Mouse (Mus musculus): ENCODE measurements around the gene Hspa1b.

The Hspa1b gene

DNA sequence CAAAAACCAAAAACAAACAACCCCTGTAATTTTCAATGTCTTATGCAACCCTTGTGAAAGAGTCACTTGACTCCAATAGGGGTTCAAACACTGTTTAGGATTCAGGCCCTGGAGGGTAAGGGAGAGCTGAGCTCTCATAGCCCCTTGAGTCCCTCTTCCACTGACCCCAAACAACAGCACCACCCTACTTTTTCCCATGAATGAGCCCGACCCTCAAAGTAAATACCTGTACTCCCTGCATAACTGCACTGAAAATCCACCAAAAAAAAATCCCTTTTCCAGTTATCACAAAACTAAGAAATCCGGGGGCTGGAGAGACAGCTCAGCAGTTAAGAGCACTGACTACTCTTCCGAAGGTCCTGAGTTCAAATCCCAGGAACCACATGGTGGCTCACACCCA is 3.2 kb downstream of the Hspa1b start:
- no peak for DNase-seq (ENCODE audit: extremely low spot score, low spot score)

DNA sequence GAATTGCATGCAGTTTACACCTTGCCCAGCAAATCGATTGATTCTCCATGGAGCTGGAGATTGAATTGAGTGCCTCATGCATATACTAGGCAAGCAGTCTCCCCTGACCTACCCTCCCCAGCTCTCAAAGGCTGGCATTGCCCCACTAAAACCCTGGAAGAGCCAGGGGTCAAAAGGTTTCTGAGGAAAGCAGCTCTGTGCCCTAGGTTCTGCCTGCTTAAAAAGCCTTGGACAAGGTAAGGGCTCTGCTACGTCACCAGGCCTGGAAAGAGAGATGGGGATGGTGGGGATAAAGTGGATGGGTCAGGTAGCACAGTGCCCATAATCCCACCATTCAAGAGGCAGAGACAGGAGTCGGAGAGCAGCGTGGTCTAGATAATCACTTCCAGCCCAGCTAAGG is 4.2 kb downstream of the Hspa1b start:
- no peak for DNase-seq (ENCODE audit: extremely low spot score, low spot score)

DNA sequence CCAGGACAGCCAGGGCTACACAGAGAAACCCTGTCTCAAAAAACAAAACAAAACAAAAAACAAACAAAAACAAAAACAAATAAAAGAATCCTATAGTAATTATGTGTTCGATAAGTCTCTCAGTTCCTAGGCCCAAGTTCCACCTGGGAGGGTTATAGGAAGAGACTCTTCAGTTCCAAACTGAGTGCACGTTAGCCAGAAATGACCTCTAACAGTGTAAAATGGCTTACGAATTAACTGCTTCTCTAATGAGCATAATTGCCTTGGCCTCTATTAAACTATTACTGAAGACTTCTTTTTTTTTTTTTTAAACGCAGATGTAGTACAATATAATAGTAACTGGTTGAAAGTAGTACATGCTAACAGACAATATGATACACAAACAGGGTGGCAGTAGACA is 5.1 kb downstream of the Hspa1b start:
- DNase-seq (ENCODE audit: extremely low spot score, low spot score) = no peak

DNA sequence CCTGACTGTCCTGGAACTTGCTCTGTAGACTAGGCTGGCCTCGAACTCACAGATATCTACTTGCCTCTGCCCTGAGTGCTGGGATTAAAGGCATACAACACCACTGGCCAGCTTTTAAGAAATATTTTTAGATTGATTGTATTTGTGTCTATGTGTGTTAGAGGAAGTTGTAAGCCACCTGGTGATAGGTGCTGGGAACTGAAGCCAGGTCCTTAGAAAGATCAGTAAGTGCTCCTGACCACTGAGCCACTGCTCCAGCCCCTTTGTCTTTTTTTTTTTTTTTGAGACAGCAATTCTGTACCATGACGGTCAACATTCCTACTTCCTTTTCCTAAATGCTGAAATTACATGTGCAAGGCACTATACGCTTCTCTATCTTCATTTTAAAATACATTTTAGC is 5.8 kb downstream of the Hspa1b start:
- DNase-seq (ENCODE audit: extremely low spot score, low spot score) = no peak

DNA sequence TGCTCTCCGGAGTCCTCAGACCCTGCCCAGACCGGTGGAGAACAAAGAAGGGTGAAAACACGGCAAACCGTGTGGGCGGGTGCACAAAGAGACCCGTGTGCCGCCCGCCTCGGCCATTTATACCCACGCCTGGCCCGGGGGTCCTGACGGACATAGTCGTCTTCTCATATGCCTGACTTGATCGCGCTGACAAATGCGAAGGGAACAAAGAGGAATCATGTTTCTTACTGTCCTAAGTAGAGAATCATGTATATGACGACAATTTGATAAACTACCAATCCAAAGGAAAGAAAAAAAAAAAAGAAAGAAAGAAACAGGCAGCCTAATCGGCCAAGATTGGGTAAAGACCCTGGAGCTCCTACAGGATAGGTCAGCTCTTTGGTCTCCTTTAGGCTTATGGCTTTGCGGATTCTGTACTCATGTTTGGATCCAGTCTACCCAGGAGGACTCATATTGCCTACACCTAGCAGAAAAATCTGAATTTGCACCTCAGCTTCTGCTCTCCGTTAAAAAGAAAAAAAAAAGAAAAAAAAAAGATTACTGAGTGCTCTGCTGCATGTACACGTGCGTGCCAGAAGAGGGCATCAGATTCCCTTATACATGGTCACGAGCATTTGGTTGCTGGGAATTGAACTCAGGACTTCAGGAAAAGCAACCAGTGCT is 6.5 kb downstream of the Hspa1b start:
- peak; percentile 90 for DNase-seq (ENCODE audit: extremely low spot score, low spot score)

DNA sequence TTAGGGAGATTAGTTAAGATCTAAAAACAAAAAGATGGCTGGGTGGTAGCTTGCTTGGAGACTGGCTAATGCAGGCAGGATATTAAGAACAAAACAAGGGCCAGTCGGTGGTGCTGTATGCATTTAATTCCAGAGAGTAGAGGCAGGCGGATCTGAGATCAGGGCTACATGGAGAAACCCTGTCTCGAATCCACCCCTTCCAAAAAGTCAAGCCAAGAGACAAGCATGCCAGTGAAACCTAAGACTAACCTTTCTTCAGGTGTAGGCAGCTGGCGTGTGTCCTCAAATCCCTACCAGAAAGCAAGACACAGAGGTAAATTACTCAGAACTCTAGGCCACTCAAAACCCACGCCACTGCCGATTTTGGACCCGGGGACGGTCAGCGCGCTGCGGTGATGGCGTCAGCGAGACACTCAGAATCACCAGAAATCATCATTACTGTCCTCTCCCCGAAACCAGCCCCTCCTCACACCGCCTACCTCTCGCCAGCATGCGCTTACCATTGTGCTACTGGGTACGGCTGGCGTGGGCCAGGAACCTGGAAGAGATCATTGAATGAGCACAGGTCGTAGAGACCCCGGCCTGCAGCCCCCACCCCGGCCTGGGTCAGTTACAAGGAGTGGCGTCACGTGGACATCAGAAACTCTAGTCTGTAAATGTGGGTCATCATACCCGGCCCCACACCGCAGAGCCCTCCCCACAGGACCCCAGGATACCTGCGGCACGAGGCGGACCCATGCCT is 7.2 kb downstream of the Hspa1b start:
- no peak for DNase-seq (ENCODE audit: extremely low spot score, low spot score)

DNA sequence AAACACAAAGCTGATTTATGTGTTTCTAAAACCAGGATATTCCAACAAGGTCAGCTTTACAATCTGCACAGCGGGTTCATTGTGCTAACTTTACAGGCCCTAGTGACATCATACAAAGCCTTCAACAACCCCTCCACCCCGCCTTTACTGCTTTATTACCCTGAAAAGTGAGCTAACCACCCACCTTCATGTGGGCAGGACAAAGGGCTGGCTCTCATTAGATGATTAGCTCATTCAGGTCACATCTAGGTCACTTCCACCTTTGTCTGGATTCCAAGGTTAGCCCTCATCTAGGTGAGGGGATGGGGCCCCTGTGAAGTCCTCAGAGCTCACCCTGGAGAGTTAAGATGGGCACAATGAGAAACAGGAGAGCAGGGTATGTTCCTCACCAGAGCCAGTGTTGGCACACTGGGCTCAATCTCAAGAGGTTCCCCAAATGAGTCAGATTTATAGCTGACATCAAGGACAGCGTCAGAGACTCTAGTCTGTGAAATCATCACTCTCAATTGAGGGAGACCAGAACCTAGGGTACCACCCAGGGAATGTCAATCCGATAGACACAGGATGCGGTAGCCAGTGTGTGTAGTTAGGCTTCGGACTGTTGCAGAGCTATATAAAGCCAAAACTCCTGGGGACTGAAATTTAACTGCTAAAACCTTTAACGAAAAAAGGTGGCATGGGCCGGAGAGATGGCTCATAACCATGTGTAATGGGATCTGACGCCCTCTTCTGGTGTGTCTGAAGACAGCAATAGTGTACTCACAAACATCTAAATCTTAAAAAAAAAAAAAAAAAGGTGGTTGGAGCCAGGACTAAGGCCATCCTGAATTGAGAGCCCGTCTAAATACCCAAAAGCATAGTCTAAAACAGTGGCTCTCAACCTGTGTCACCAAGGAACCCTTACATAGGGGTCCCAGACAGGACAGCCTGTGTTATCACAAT is 8.3 kb downstream of the Hspa1b start:
- peak; percentile 17 for DNase-seq (ENCODE audit: extremely low spot score, low spot score)

DNA sequence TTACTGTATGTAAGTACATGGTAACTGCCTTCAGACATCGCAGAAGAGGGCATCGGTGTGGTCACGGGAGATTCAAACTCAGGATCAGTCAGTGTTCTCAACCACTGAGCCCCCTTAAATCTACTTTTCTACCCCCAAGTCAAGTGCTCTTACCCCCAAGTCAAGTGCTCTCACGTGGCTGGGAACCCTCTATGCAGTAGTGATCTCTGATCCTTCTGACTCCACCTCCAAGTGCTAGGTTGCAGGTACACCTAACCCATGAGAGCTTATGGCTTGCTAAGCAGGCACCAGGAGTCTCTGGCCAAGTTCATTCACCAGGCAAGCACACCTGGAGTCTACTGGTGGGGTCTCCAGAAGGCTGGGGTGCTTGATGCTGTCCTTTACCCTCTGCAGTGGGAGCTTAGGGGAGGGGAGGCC is 9.5 kb downstream of the Hspa1b start:
- DNase-seq (ENCODE audit: extremely low spot score, low spot score) = peak; percentile 65

DNA sequence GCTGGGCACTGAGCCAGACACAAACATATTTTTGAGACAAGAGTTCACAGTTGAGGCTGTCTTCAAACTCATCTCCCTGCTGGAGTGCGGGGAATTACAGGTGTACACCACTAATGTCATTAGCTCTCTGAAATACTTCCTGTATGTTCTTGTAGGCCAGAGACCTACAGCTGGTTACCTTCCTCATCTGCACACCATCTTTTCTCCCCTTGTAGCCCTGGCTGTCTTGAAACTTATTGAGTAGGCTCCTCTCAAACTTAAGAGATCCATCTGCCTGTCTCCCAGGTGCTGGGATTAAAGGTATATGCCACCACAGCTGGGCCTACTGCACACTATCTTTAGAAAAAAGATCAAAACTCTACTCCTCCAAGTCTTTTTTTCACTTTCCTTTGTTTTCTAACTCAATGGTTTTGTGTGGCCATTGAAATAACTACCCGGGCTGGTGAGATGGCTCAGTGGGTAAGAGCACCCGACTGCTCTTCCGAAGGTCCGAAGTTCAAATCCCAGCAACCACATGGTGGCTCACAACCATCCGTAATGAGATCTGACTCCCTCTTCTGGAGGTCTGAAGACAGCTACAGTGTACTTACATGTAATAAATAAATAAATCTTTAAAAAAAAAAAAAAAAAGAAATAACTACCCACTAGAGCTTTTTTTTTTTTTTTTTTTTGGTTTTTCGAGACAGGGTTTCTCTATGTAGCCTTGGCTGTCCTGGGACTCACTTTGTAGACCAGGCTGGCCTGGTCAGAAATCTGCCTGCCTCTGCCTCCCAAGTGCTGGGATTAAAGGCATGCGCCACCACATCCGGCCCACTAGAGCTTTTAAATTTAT is 10.1 kb downstream of the Hspa1b start:
- peak; percentile 38 for DNase-seq (ENCODE audit: extremely low spot score, low spot score)

DNA sequence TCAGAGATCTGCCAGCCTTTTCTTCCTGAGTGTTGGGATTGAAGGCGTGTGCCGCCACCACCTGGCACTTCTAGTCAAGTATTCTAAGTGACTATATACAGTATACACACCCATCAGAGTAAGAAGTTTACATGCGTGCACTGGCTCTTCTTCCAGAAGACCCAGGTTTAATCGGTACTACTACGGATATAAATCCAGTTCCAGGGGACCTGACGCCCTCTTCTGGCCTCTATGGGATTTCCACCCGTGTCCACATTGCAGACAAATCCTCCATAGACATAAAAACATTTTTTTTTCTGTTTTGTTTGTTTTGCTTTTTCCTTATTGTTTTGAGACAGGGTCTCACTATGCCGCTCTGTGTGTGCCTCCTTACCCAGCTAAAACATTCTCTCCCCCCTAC is 11.4 kb downstream of the Hspa1b start:
- peak; percentile 29 for DNase-seq (ENCODE audit: extremely low spot score, low spot score)

DNA sequence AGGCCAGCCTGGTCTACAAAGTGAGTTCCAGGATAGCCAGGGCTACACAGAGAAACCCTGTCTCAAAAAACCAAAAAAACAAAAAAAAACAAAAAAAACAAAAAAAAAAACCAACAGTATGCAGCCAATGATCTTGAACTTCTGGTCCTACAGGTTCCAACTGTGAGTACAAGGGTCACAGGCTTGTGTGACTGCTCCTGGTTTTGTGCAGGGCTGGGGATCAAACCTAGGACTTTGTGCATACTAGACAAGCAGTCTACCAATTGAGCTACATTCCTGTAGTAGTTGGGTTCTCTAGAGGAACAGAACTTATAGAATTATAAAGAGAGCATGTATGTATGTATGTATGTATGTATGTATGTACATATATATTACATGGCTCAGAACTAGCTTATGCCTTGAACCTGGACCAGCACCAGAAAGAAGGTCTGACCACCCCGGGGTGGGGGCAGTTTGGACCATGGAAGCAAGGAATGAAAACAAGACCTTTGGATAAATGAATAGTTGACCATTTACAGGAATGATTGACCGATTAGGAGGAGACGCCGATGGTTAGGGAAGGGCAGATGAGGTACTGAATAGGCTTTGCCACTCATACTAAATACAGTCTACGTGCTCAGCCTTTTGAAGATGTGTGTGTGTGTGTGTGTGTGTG is 12.4 kb downstream of the Hspa1b start:
- no peak for DNase-seq (ENCODE audit: extremely low spot score, low spot score)

DNA sequence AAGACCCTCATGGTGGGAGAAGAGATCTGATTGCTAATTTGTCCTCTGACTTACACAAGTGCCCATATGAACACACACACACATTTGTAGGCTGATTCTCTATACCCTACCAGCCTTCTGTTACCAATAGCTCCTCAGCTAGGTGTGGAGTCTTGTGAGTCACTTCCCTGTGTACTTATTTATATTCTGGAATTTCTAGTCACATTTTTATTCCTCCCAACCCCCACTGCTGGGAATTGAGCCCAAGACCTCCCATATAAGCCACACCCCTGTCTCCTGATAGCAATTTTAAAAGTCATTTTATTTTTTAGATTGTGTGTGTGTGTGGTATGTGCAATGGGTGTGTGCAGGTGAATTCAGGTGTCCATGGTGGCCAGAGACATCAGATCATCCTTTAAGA is 14.7 kb downstream of the Hspa1b start:
- no peak for DNase-seq (ENCODE audit: extremely low spot score, low spot score)

DNA sequence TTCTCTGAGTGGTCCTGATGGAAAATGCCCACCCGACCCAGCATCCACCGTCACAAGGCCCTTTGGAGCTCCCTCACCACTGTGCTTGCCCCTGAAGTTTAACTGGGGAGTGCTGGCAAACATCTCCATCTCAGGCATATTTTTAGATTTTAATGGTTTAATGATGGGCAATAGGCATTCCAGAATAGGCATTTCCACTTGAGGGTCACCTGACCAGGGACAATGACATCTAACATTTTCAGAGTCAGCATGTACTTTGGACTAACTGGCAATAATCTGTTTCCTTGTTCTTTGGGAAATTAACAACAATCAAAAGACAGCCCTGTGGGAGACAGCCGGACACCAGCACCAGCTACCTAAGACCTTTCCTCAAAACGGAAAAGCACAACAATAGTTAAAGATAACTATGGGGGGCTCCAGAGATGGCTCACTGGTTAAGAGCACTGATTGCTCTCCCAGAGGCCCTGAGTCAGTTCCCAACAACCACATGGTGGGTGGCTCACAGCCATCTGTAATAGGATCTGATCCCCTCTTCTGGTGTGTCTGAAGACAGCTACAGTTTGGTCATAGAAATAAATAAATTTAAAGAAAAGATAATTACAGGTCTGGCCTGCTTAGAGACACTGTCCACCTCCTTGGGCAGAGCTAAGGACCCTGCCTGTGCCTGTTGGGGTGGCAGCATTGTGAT is 15.8 kb downstream of the Hspa1b start:
- DNase-seq (ENCODE audit: extremely low spot score, low spot score) = no peak

DNA sequence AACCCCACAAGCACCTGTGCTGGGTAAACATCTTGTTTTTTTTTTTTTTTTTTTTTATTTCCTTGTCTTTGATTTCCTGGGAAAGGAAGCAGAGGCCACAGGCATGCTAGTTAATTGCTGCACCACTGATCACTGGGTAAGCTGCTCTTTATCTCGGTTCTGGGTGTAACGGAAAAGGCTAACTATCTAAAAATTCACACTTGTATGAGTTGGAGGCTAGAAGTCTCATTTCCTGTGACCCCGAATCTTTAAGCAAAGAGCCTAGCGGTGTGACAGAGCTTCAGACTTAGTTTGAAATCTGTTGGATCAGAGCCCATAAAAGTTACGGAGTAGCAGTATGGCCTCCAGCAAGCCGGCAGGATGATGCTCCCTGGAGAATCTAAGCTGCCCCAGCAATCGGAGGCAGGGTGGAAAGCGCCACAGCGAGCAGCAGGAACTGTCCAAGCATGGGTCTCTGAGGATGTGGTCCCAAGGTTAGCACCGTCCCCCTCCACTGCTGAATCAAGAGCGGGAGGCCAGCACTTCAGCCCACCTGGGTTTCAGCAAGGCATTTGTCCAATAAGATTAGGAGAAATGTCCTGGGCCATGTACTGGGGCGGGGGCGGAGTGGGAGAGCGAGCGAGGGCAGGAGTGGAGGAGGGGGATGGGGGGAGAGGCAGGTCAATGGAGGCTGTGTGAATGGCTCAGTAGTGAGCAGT is 17.5 kb downstream of the Hspa1b start:
- peak; percentile 49 for DNase-seq (ENCODE audit: extremely low spot score, low spot score)

DNA sequence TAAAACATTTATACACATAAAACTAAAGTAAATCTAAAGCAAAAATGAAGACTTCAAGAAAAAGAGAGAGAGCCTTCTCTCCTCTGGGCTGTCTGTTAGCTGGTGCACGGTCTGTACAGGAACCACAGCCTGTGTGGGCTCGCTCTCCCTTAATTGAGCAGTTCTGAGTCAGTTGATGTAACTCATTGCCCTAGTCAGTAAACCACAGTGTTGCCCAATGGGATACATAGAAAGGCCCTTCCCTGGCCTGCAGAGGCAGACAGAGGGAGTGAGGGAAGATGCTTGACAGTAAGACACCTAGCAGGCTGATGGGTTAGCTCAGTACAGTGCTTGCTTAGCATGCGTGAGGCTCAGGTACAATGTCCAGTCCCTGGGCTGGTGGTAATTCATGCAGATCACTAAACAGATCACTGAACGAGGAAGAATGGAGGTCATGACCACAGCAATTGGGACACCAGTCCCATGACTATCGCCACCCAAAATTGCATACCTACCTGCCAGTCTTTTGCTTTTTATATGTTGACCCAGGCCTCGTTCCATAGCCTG is 21.0 kb downstream of the Hspa1b start:
- DNase-seq (ENCODE audit: extremely low spot score, low spot score) = no peak

DNA sequence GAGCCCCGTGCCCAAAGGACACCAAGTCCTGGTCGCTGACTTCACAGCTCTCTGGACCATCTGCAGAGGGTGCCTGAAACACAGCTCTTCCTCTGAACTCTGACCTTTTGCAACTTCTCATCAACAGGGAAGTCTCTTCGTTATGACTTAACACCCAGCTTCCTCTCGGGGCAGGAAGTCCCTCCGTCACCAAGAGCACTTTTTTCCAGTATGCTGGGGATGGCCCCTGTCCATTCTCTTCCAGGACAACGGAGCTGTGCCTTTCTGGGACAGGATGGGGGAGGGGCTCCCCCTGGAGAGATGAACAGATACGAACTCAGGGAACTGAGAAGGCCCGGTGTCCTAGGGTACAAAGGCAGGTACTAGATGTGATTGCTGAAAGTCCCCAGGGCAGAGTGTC is 24.2 kb downstream of the Hspa1b start:
- no peak for DNase-seq (ENCODE audit: extremely low spot score, low spot score)

DNA sequence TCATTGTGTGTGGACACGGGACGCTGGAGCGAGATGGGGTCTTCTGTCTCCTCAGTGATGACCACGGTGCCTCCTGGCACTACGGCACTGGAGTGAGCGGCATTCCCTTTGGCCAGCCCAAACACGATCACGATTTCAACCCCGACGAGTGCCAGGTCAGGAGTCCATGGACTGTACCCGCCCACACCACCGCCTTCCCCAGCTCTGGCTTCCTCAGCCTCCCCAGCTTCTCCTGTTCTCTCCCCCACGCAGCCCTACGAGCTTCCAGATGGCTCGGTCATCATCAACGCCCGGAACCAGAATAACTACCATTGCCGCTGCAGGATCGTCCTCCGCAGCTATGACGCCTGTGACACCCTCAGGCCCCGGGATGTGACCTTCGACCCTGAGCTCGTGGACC is 25.0 kb downstream of the Hspa1b start:
- DNase-seq (ENCODE audit: extremely low spot score, low spot score) = no peak

DNA sequence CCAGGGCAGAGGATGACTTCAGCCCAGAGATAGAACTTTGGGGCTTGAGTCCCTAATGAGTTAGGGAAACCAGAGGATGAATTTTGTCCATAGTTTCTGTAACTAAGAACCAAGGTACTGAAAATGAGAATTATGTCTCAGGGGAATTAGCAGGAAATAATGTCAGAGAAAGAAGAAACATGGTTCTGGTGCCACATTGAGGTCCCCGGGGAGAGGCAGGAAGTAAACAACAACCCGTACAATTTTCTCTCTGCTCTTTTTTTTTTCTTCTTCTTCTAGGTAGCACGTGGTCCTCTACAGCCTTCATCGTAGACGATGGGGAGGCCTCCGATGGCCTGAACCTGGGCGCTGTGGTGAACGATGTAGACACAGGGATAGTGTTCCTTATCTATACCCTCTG is 26.8 kb downstream of the Hspa1b start:
- DNase-seq (ENCODE audit: extremely low spot score, low spot score) = no peak

DNA sequence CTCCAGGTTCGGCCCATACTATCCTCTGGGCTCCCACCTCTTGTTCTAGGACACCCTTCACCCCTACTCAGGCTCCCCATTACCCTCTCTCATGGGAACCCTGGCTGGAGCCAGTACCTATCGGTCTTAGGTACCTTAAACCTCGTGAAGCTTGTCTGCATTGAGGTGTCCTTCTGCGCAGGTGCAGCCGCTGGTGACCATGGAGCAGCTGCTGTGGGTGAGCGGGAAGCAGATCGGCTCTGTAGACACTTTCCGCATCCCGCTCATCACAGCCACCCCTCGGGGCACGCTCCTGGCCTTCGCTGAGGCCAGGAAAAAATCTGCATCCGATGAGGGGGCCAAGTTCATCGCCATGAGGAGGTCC is 27.3 kb downstream of the Hspa1b start:
- no peak for DNase-seq (ENCODE audit: extremely low spot score, low spot score)
